Mouse (Mus musculus): ENCODE measurements around the gene Lrrc73.

GRCm38 (mm10) chr17:46284653-46285052 lies 31.3 kb downstream of the Lrrc73 start:
- no peak for TF ChIP-seq GATA1 (IDR thresholded peaks at IDR 0.05; ENCODE audit: borderline replicate concordance, low read length)
- TF ChIP-seq FLI1 (IDR thresholded peaks at IDR 0.05; ENCODE audit: low read length): no peak
